Mouse (Mus musculus) limb, embryonic 11.5 days (tissue): ENCODE results near the gene Gnpnat1. TPM values are rescaled to one million over a fixed set of nuclear protein-coding genes. Genes with fewer than 3 reads are reported as not detected.
A peak's percentile ranks its signal among the peaks of the same experiment; 100 is the strongest.

ENCODE experiments used
- ATAC-seq: fragments of 200-750 bp; cut with Nextera tagmentation; 2 replicates; pipeline ENCODE4 v1.8.0; 2017; ENCODE audit warnings: low read depth; ENCODE audit not compliant: insufficient number of reproducible peaks, low FRiP score, low TSS enrichment
- DNase-seq: peaks from one replicate; pipeline ENCODE4 v3.0.0-alpha.2; 2015; ENCODE audit warnings: low spot score
- H3K27ac ChIP-seq: fragments of 300-500 bp; sonication (generic); replicated peaks from 2 replicates; pipeline ENCODE4 v1.5.1; 2014; ENCODE audit warnings: low read depth, mild to moderate bottlenecking, low read length
- H3K27me3 ChIP-seq: fragments of 300-500 bp; sonication (generic); 2 replicates; pipeline ENCODE4 v1.6.1; 2014; ENCODE audit warnings: mild to moderate bottlenecking, low read length, mixed read lengths; ENCODE audit not compliant: control insufficient read depth, insufficient read depth
- H3K36me3 ChIP-seq: fragments of 300-500 bp; sonication (generic); 2 replicates; pipeline ENCODE4 v1.6.1; 2014; ENCODE audit warnings: mild to moderate bottlenecking, low read length, moderate library complexity, mixed read lengths; ENCODE audit not compliant: control insufficient read depth, insufficient read depth
- H3K4me1 ChIP-seq: fragments of 300-500 bp; sonication (generic); 2 replicates; pipeline ENCODE4 v1.6.1; 2014; ENCODE audit warnings: low read length, mixed read lengths; ENCODE audit not compliant: control insufficient read depth, insufficient read depth
- H3K4me2 ChIP-seq: fragments of 300-500 bp; sonication (generic); 2 replicates; pipeline ENCODE4 v1.6.1; 2014; ENCODE audit warnings: low read depth, mild to moderate bottlenecking, moderate library complexity; ENCODE audit not compliant: severe bottlenecking
- H3K4me3 ChIP-seq: fragments of 300-500 bp; sonication (generic); 2 replicates; pipeline ENCODE4 v1.5.1; 2014; ENCODE audit warnings: low read depth, low read length
- H3K9ac ChIP-seq: fragments of 300-500 bp; sonication (generic); 2 replicates; pipeline ENCODE4 v1.6.1; 2014; ENCODE audit warnings: mild to moderate bottlenecking, low read length
- H3K9me3 ChIP-seq: fragments of 300-500 bp; sonication (generic); 2 replicates; pipeline ENCODE4 v1.6.1; 2016; ENCODE audit warnings: low read length; ENCODE audit not compliant: control insufficient read depth
- WGBS: fragments of 180-500 bp; shearing (Covaris S2); extraction: QIAGEN DNeasy Blood & Tissue Kit; methylation state at CpG from one replicate; pipeline ENCODE4 v1.1.7; 2014; 5-methylcytosine and 5-hydroxymethylcytosine counted together
- polyA plus RNA-seq: library from polyadenylated mRNA; unstranded; fragments of >200 nt; fragmentation: Nextera tagmentation; extraction: Ambion mirVana; gene quantifications from 2 replicates; pipeline ENCODE4 v1.2.1, GENCODE M21; 2014

Gene Gnpnat1
- polyA plus RNA-seq, 1 experiment from 2014 or later: 58.3 TPM

DNA sequence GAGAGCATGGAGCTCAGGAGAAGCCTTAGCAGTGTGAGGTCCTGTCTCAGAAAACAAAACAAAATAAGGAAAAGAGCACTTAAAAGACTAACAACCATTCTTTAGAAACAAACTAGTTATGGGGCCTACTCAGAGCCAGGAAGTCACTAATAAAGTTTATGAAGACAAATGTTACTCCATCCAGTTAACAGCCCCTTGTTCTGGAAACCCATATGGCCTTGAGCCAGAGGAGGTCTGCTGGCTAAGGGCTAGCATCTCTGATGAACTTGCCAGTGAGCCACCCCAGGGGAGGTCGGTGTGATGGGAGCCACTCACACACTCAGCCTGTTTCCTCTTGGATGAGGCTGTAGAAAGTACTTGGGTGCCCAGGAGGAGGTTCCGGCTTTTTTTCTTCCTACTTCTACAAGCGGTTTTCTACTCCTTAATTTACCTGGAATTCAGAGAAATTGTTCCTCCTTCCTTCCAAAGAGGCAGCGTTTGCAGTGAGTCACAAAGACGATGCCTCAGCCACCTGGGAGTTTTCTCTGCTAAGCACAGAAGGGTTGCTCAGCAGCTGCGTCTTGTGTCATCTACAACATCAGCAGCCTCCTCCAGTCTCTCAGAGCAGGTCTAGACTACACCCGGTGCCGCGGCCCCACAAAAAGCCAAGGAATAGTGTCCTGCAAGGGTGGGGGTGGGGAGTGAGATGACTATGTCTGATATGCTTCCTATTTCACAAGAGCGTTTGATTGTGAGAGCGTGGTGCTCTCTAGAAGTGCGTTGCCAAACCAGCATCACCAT, 38.3 kb upstream of the Gnpnat1 start:
- DNase-seq: no peak
- Histone ChIP-seq H3K4me2 (no peak overlapping the region), H3K9ac (no peak overlapping the region), H3K27ac (peak overlapping the region; percentile 60), H3K27me3 (no peaks in the 10 kb centered on the region), H3K4me1 (peaks cover 21% of the 10 kb centered on the region), H3K36me3 (no peaks in the 10 kb centered on the region), H3K4me3 (no peak overlapping the region), H3K9me3 (no peaks in the 10 kb centered on the region)
- peak; percentile 69; the same call in 1 of the 2 replicates for ATAC-seq
- 35% methylated on average over 12 of the region's 12 CpGs for WGBS

DNA sequence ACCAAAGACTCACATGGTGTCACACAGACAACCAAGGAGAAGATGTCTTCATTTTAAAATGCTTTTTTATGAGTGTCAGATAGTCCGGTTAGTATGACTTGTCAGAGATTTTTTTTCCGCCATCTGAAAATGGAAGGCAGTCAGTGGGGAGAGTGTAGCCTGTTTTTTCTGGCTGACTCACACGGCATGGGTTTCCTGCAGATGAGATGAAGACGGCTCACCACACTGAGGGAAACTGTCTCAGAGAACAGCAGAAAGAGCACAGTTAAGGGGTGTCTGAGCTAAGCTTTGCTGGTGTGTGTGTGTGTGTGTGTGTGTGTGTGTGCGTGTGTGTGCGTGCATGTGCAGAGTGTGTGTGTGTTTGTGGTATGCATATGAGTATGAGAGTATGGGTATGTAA, 36.6 kb upstream of the Gnpnat1 start:
- Histone ChIP-seq H3K4me2 (no peak overlapping the region), H3K4me3 (no peak overlapping the region), H3K9ac (no peak overlapping the region), H3K4me1 (peaks cover 32% of the 10 kb centered on the region), H3K36me3 (no peaks in the 10 kb centered on the region), H3K9me3 (no peaks in the 10 kb centered on the region), H3K27ac (0 out of 2 replicates have a peak overlapping the region, but pooled peaks have one; percentile 30), H3K27me3 (no peaks in the 10 kb centered on the region)
- ATAC-seq: no peak
- WGBS: 70% methylated on average over 6 of the region's 6 CpGs
- no peak for DNase-seq

DNA sequence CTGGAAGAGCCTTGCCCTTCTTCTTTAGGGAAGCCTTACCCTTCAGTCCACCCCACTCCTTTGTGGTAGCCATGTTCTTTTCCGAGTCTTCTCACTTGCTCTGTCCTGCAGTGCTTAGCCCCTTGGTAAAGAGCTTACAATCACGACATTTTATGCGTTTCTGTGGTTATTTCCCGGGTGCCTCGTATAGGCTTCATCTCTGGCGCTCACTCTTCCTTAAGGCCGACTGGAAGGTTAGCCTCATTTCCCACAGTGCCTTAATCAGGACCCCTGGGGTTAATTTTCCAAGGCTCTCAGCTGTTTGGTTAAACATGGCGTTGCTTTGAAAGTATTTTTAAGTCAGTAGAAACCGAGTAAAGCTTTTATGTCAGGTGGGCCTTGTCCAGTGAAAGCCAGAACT, 34.7 kb upstream of the Gnpnat1 start:
- no peak for DNase-seq
- no peak overlapping the region for H3K4me3 ChIP-seq
- peak overlapping the region; percentile 62; the same call in 1 of the 2 replicates for H3K27ac ChIP-seq
- no peaks in the 10 kb centered on the region for H3K9me3 ChIP-seq
- H3K36me3 ChIP-seq: no peaks in the 10 kb centered on the region
- no peak overlapping the region for H3K9ac ChIP-seq
- H3K4me2 ChIP-seq: no peak overlapping the region
- peaks cover 27% of the 10 kb centered on the region for H3K4me1 ChIP-seq
- H3K27me3 ChIP-seq: no peaks in the 10 kb centered on the region
- no peak for ATAC-seq
- WGBS: 54% methylated on average over 9 of the region's 9 CpGs

DNA sequence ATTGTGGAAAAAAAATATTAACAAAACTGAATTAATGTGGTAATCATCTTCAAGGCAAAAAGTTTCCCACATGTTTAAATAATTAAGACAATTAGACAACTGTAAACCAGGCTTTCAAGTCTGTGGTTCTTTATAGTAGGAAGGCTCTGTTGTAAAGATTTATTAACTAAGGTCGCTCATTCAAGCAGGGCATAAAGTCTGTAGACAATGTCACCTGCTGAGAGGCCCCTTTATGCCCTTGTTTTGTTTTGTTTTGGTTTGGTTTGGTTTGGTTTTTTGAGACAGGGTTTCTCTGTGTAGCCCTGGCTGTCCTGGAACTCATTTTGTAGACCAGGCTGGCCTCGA, 34.2 kb upstream of the Gnpnat1 start:
- no peaks in the 10 kb centered on the region for H3K27me3 ChIP-seq
- ATAC-seq (no peak), DNase-seq (no peak)
- H3K9ac ChIP-seq: no peak overlapping the region
- H3K4me3 ChIP-seq: no peak overlapping the region
- 15% methylated on average over 2 of the region's 2 CpGs for WGBS
- no peaks in the 10 kb centered on the region for H3K36me3 ChIP-seq
- H3K27ac ChIP-seq: no peak overlapping the region
- H3K4me1 ChIP-seq: peaks cover 27% of the 10 kb centered on the region
- H3K4me2 ChIP-seq: no peak overlapping the region
- no peaks in the 10 kb centered on the region for H3K9me3 ChIP-seq

DNA sequence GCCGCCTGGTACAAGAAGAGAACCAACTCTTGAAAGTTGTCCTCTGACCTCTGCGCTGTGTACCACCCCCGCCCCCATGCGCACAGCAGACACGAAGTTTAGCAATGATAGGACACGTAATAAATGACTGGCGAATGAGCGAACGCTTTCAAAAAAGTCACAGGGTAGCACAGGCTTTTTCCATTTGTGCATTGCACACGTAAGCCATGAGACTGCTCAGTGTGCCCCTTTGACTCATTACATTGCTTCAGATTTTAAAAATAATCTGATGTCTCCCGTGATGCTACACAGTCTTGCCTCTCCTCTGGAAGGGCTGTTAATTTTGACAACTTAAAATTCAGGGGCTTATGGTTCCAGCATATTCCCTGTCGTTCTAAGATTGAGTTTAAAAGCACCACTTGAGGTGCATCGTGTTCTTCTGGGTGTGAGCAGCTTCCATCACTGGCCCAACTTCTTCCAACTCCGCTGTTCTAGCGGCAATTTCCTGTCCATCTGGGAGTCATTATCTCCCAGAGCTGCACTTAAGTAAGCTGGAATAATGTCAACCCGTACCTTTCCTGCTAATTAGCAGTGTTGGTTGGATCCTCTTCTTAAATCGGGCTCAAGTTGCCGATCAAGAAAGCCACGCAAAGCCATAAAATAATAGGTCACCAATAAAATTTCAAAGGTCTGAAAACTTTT, 33.7 kb upstream of the Gnpnat1 start:
- peak; percentile 73; the same call in 1 of the 2 replicates for ATAC-seq

DNA sequence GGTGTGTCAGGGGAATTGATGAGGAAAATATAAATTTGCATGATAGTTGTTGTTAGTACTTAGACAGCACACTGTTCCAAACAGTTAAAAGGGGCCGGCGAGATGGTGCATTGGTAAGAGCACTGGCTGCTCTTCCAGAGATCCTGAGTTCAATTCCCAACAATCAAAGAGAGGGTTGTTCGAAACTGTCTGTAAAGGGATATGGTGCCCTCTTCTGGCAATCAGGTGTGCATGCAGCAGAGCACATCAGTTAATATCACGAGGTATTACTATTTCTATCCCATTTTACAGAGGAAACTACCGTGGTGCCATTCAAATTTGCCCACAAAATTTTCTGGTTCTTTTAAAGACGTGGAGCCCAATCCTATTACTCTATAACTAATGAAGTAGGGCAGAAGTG, 29.5 kb upstream of the Gnpnat1 start:
- Histone ChIP-seq H3K9me3 (peaks cover 4% of the 10 kb centered on the region), H3K27me3 (no peaks in the 10 kb centered on the region), H3K27ac (no peak overlapping the region), H3K36me3 (no peaks in the 10 kb centered on the region), H3K9ac (no peak overlapping the region), H3K4me2 (no peak overlapping the region), H3K4me1 (peaks cover 18% of the 10 kb centered on the region), H3K4me3 (no peak overlapping the region)
- 74% methylated on average over 6 of the region's 6 CpGs for WGBS
- DNase-seq (no peak), ATAC-seq (no peak)

More for the DNA sequence above, 33.7 kb upstream of the Gnpnat1 start:
- H3K4me2 ChIP-seq: peak overlapping the region; percentile 13; the same call in 1 of the 2 replicates
- H3K36me3 ChIP-seq: no peaks in the 10 kb centered on the region
- H3K4me1 ChIP-seq: peaks cover 26% of the 10 kb centered on the region
- 14% methylated on average over 19 of the region's 19 CpGs for WGBS
- H3K9me3 ChIP-seq: no peaks in the 10 kb centered on the region
- H3K9ac ChIP-seq: no peak overlapping the region
- peak overlapping the region; percentile 80 for H3K27ac ChIP-seq
- H3K4me3 ChIP-seq: no peak overlapping the region
- DNase-seq: peak; percentile 71
- H3K27me3 ChIP-seq: no peaks in the 10 kb centered on the region

DNA sequence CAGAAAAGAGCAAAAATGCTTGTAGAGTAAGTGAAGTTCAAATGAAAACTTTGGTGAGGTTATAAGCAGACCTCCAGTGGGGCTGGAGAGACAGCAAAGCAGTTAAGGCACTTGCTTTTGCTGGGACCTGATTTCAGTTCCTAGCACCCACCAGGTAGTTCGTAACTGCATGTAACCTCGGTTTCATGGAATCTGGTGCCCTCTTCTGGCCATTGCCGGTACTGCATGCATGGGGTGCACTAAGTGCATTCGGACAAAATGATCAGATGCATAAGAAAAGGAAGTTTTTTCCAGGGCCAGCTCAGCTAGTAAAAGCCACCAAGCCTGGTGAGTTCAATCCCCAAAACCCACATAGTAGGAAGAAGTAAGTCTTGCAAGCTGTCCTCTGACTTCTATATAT, 27.3 kb upstream of the Gnpnat1 start:
- DNase-seq: no peak
- H3K4me1 ChIP-seq: peaks cover 4% of the 10 kb centered on the region; the same call in 1 of the 2 replicates
- no peak for ATAC-seq
- H3K4me3 ChIP-seq: no peak overlapping the region
- no peak overlapping the region for H3K9ac ChIP-seq
- no peak overlapping the region for H3K4me2 ChIP-seq
- 63% methylated on average over 4 of the region's 4 CpGs for WGBS
- no peaks in the 10 kb centered on the region for H3K36me3 ChIP-seq
- H3K27ac ChIP-seq: no peak overlapping the region
- no peaks in the 10 kb centered on the region for H3K27me3 ChIP-seq
- peaks cover 4% of the 10 kb centered on the region for H3K9me3 ChIP-seq

DNA sequence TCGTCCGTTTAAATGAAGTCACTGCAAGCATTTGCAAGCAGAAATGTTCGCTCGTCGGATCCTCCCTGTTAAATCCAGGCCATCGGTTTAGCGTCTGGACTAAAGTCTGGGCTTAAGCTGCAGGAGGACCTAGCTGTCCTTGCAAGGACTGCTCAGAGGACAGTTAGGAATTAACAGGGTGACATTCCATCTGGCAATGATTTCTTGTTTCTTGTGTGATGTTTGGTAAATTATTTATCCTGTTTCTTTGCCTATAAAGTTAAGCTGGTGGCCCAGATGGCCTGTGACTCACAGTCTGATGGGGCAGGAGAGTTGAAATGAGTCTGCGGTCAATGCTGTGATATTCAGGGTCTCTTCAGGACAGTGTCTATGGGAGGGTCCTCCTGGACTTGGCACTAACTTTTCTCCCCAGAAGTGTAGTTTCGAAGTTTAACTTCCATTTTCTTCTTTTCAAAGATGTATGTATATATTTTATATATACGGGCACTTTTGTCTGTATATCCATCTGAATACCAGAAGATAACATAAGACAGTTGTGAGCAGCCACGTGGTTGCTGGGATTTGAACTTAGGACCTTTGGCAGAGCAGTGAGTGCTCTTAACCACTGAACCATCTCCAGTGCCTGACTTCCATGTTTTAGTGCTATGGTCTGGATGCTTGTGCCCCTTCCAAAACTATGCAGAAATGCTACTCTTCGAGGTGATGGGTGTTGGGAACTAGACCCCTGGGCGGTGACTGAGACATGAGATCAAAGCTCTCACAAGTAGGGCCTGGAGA, 25.5 kb upstream of the Gnpnat1 start:
- Histone ChIP-seq H3K4me3 (no peak overlapping the region), H3K9ac (no peak overlapping the region), H3K4me1 (no peaks in the 10 kb centered on the region), H3K27me3 (no peaks in the 10 kb centered on the region), H3K9me3 (peaks cover 4% of the 10 kb centered on the region), H3K27ac (no peak overlapping the region), H3K4me2 (no peak overlapping the region), H3K36me3 (no peaks in the 10 kb centered on the region)
- ATAC-seq (no peak), DNase-seq (no peak)
- 83% methylated on average over 13 of the region's 13 CpGs for WGBS
